Mouse (Mus musculus) lung, embryonic 14.5 days (tissue): Measurements from ENCODE around the gene Ciita. TPM values are rescaled to one million over a fixed set of nuclear protein-coding genes. Genes with fewer than 3 reads are reported as not detected.

Experiments
- ATAC-seq: fragments of 200-750 bp; cut with Nextera tagmentation; 2 replicates; pipeline ENCODE4 v1.8.0; 2017; ENCODE audit warnings: mild to moderate bottlenecking, moderate TSS enrichment, moderate library complexity; ENCODE audit not compliant: insufficient read depth
- DNase-seq: peaks from one replicate; pipeline ENCODE4 v3.0.0-alpha.2; 2015
- H3K27ac ChIP-seq: fragments of 300-500 bp; sonication (generic); 2 replicates; pipeline ENCODE4 v1.5.1; 2014; ENCODE audit warnings: low read depth, mild to moderate bottlenecking, moderate library complexity
- H3K27me3 ChIP-seq: fragments of 300-500 bp; sonication (generic); 2 replicates; pipeline ENCODE4 v1.6.1; 2014; ENCODE audit warnings: low read length, control low read depth; ENCODE audit not compliant: insufficient read depth
- H3K36me3 ChIP-seq: fragments of 300-500 bp; sonication (generic); 2 replicates; pipeline ENCODE4 v1.6.1; 2014; ENCODE audit warnings: control low read depth; ENCODE audit not compliant: insufficient read depth
- H3K4me1 ChIP-seq: fragments of 300-500 bp; sonication (generic); 2 replicates; pipeline ENCODE4 v1.6.1; 2014; ENCODE audit warnings: antibody characterized with exemption, control low read depth; ENCODE audit not compliant: insufficient read depth
- H3K4me2 ChIP-seq: fragments of 300-500 bp; sonication (generic); 2 replicates; pipeline ENCODE4 v1.6.1; 2014; ENCODE audit warnings: mild to moderate bottlenecking
- H3K4me3 ChIP-seq: fragments of 300-500 bp; sonication (generic); 2 replicates; pipeline ENCODE4 v1.5.1; 2014; ENCODE audit warnings: low read depth, low read length
- H3K9ac ChIP-seq: fragments of 300-500 bp; sonication (generic); 2 replicates; pipeline ENCODE4 v1.6.1; 2014
- H3K9me3 ChIP-seq: fragments of 300-500 bp; sonication (generic); 2 replicates; pipeline ENCODE4 v1.6.1; 2016; ENCODE audit warnings: low read depth, low read length, control low read depth
- CTCF ChIP-seq: IDR thresholded peaks from 2 replicates; pipeline ENCODE4 v1.5.1; 2016; ENCODE audit warnings: antibody characterized with exemption, low read depth
- WGBS: fragments of 180-500 bp; shearing (Covaris S2); extraction: QIAGEN DNeasy Blood & Tissue Kit; methylation state at CpG from one replicate; pipeline ENCODE4 v1.1.7; 2014; 5-methylcytosine and 5-hydroxymethylcytosine counted together
- polyA plus RNA-seq: library from polyadenylated mRNA; unstranded; fragments of >200 nt; fragmentation: Nextera tagmentation; extraction: Ambion mirVana; gene quantifications from 2 replicates; pipeline ENCODE4 v1.2.1, GENCODE M21; 2014

The Ciita gene
- polyA plus RNA-seq, 1 experiment from 2014 or later, result 0.25 TPM

DNA sequence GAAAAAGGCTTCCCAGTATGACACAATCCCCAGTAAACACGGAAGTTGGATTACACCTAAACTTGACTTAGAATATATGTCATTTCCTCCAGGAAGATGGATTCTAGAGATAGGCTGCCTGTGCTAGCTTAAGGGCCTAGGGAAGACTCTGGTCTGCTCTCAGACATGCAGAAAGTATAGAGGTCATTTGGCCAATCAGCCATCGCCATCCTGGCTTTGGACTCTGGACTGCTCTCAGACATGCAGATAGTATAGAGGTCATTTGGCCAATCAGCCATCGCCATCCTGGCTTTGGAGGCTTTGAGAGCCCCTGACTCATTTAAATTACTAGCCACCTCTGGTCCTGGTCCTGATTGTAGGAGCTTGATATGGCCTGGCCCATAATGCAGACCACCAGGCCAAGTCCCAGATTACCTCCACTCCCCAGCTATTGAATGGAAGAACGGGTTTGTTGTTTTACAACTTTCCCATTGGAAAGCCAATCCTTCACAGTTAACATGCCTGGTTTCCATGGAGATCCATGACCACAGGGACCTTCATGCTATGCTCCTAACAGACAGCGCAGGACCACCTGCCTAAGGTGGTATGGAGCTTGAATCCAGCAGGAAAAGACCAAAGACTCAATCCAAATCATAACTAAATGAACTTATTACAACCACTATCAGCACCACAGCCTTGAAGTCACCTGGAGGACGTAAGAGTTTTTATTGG is 25.8 kb upstream of the Ciita start:
- Histone ChIP-seq H3K27me3 (no peaks in the 10 kb centered on the region), H3K36me3 (no peaks in the 10 kb centered on the region), H3K9me3 (no peaks in the 10 kb centered on the region), H3K27ac (no peak overlapping the region), H3K4me1 (peaks cover 11% of the 10 kb centered on the region), H3K9ac (no peak overlapping the region), H3K4me3 (no peak overlapping the region), H3K4me2 (no peak overlapping the region)
- WGBS, result 77% methylated on average over 6 of the region's 6 CpGs
- TF ChIP-seq CTCF, result no peak
- DNase-seq, result no peak
- no peak for ATAC-seq

DNA sequence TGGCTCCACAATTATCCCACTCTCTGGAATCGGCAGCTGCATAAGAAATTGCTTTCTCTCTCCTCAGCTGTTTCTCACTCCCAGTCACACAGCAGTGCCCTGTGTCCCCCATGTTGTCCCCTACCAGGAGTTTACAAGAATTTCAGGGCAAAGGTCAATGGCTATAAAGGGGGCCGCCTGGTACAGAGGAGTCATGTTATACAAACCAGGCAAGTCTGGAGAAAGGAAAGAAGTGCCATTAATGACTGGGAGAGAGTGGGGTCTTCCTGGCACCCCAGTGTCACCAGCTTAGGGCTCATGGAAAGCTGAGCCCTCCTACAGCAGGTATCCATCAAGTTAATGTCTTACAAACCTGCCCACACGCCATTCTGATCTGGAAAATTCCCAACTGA is 25.3 kb upstream of the Ciita start:
- Histone ChIP-seq H3K4me1 (peaks cover 11% of the 10 kb centered on the region), H3K36me3 (no peaks in the 10 kb centered on the region), H3K4me3 (no peak overlapping the region), H3K27me3 (no peaks in the 10 kb centered on the region), H3K9me3 (no peaks in the 10 kb centered on the region), H3K9ac (no peak overlapping the region), H3K4me2 (no peak overlapping the region), H3K27ac (no peak overlapping the region)
- ATAC-seq, result no peak
- TF ChIP-seq CTCF, result no peak
- DNase-seq, result no peak
- WGBS, result 42% methylated on average over 3 of the region's 3 CpGs

GRCm38 (mm10) chr16:10460188-10460587 is 19.7 kb upstream of the Ciita start:
- DNase-seq (no peak), ATAC-seq (no peak)
- H3K27me3 ChIP-seq, result no peaks in the 10 kb centered on the region
- H3K4me1 ChIP-seq, result no peaks in the 10 kb centered on the region
- H3K4me2 ChIP-seq, result no peak overlapping the region
- H3K4me3 ChIP-seq, result no peak overlapping the region
- TF ChIP-seq CTCF, result no peak
- H3K36me3 ChIP-seq, result no peaks in the 10 kb centered on the region
- WGBS, result 61% methylated on average over 2 of the region's 2 CpGs
- H3K9me3 ChIP-seq, result no peaks in the 10 kb centered on the region
- H3K9ac ChIP-seq, result no peak overlapping the region
- H3K27ac ChIP-seq, result no peak overlapping the region

DNA sequence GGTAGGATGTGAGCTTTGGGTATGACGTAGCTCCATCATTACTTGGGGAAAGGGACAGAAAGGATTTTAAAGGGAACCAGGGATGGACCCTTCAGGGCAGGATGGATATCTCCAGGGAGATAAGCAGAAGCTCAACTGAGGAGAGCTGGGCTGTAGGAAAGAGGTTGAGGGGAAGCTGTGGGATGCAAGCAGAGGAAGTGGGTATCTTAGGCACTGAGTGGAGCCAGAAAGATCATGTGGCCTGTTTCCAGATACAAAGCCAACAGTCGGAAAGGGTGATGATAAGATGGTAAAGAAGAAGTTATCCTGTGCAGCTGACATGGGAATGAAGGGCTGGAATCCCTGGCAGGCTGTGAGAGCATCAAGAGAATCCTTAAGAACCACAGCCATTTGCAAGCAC is 18.7 kb upstream of the Ciita start:
- Histone ChIP-seq H3K27me3 (no peaks in the 10 kb centered on the region), H3K9me3 (no peaks in the 10 kb centered on the region), H3K27ac (no peak overlapping the region), H3K4me1 (no peaks in the 10 kb centered on the region), H3K4me3 (no peak overlapping the region), H3K36me3 (no peaks in the 10 kb centered on the region), H3K4me2 (no peak overlapping the region), H3K9ac (no peak overlapping the region)
- WGBS, result 69% methylated on average over 2 of the region's 2 CpGs
- no peak for TF ChIP-seq CTCF
- ATAC-seq, result no peak
- DNase-seq, result no peak

- H3K4me2 ChIP-seq, result no peak overlapping the region
- no peaks in the 10 kb centered on the region for H3K27me3 ChIP-seq
- H3K9me3 ChIP-seq, result no peaks in the 10 kb centered on the region
- 21% methylated on average over 4 of the region's 4 CpGs for WGBS
- DNase-seq (no peak), ATAC-seq (no peak; the same call in 1 of the 2 replicates)
- TF ChIP-seq CTCF, result no peak
- no peaks in the 10 kb centered on the region for H3K4me1 ChIP-seq
- no peak overlapping the region for H3K9ac ChIP-seq
- no peak overlapping the region for H3K27ac ChIP-seq
- H3K36me3 ChIP-seq, result no peaks in the 10 kb centered on the region
- H3K4me3 ChIP-seq, result no peak overlapping the region
These were observed 14.7 kb upstream of the Ciita start for GRCm38 (mm10) chr16:10465011-10465681.

- no peak for TF ChIP-seq CTCF
- H3K4me2 ChIP-seq, result no peak overlapping the region
- DNase-seq, result no peak
These were observed 12.3 kb upstream of the Ciita start for GRCm38 (mm10) chr16:10467391-10468107.

GRCm38 (mm10) chr16:10468201-10468600 is 11.7 kb upstream of the Ciita start:
- no peak for TF ChIP-seq CTCF
- Histone ChIP-seq H3K4me3 (no peak overlapping the region), H3K9ac (no peak overlapping the region), H3K4me2 (no peak overlapping the region), H3K4me1 (no peaks in the 10 kb centered on the region), H3K36me3 (no peaks in the 10 kb centered on the region), H3K27ac (no peak overlapping the region), H3K27me3 (no peaks in the 10 kb centered on the region), H3K9me3 (no peaks in the 10 kb centered on the region)
- 57% methylated on average over 1 of the region's 1 CpGs for WGBS
- no peak for ATAC-seq
- no peak for DNase-seq

More at GRCm38 (mm10) chr16:10467391-10468107, 12.3 kb upstream of the Ciita start:
- Histone ChIP-seq H3K9me3 (no peaks in the 10 kb centered on the region), H3K27ac (no peak overlapping the region), H3K4me1 (no peaks in the 10 kb centered on the region), H3K27me3 (no peaks in the 10 kb centered on the region), H3K36me3 (no peaks in the 10 kb centered on the region), H3K9ac (no peak overlapping the region), H3K4me3 (no peak overlapping the region)
- ATAC-seq, result no peak
- WGBS, result 38% methylated on average over 11 of the region's 11 CpGs
